Mouse (Mus musculus): Measurements from ENCODE around the gene Gabpb2. TPM values are rescaled to one million over a fixed set of nuclear protein-coding genes. Genes with fewer than 3 reads are reported as not detected.
A peak's percentile ranks its signal among the peaks of the same experiment; 100 is the strongest.
"Not testable (repeated sequence)": the region's sequence is repeated elsewhere in the genome, so short reads cannot be mapped to it uniquely, and the experiment has no call there.

Gabpb2 gene
- polyA plus RNA-seq, 1 experiment from 2014 or later: 4.7 TPM

DNA sequence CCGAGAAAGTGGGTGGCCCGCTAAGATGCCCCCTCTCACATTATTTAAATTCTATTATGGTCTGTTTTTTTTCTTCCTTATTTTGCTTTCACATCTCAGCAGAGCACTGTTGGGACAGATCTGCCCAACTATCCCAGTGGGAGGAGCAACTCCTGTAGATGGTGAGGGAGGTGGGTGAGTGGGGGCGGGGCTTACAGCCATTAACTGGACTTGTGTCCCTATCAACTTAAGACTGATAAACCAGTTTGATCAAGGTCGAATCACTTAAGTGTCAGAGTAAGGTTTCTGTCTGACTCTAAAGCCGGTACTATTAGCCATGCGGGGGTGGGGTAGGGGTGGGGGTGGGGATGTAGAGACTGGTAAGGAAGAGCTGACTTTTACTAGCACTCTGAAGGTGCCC lies 82.7 kb downstream of the Gabpb2 start:
- H3K4me3 ChIP-seq (ENCODE audit: low read depth, low read length): peak overlapping the region; percentile 28
- DNase-seq (ENCODE audit: low spot score) (peak; percentile 83), ATAC-seq (peak; percentile 19; the same call in 1 of the 2 replicates)
- no peaks in the 10 kb centered on the region for H3K9me3 ChIP-seq (ENCODE audit: low read length)
- 0 out of 2 replicates have a peak overlapping the region, but pooled peaks have one; percentile 20 for H3K27ac ChIP-seq (ENCODE audit: low read length)
- H3K9ac ChIP-seq (replicated peaks; ENCODE audit: low read depth): no peak overlapping the region
- H3K36me3 ChIP-seq (ENCODE audit: insufficient read depth, low read length): no peaks in the 10 kb centered on the region
- no peaks in the 10 kb centered on the region for H3K27me3 ChIP-seq (replicated peaks; ENCODE audit: insufficient read depth, low read length)
- TF ChIP-seq EP300 (IDR thresholded peaks at IDR 0.05) (no peak), CTCF (IDR thresholded peaks at IDR 0.05) (no peak)
- peak overlapping the region; percentile 50 for H3K4me2 ChIP-seq (replicated peaks; ENCODE audit: low read depth, low read length)
- 17% methylated on average over 6 of the region's 6 CpGs for WGBS
- peaks cover 7% of the 10 kb centered on the region; the same call in 1 of the 2 replicates for H3K4me1 ChIP-seq (ENCODE audit: insufficient read depth, low read depth, low read length)

DNA sequence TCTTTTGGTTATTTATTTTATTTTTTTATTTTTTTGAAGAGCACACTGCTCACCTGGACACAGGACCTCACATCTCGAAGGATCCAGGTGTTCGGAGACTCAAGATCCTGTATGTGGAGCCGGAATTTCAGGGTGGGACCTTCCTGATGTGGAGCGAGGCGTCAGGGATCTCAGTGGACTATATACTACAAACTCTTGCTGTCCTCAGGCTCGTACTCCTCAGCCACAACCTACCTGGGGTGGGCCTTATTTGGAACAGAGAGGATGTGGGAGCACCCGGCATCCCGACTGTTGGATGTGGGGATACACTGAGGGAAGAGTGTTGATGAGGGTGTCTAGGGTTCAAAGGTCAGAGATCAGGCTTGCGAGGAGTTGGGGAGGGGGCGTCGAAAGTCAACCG lies 83.6 kb downstream of the Gabpb2 start:
- H3K9me3 ChIP-seq (ENCODE audit: low read length); H3K4me2 ChIP-seq (replicated peaks; ENCODE audit: low read depth, low read length); H3K9ac ChIP-seq (replicated peaks; ENCODE audit: low read depth); DNase-seq (ENCODE audit: low spot score); H3K36me3 ChIP-seq (ENCODE audit: insufficient read depth, low read length); H3K27ac ChIP-seq (ENCODE audit: low read length); H3K4me1 ChIP-seq (ENCODE audit: insufficient read depth, low read depth, low read length); H3K27me3 ChIP-seq (replicated peaks; ENCODE audit: insufficient read depth, low read length): not testable (repeated sequence)
- peak; percentile 45 for ATAC-seq
- H3K4me3 ChIP-seq (ENCODE audit: low read depth, low read length): peak overlapping the region; percentile 60; the same call in 1 of the 2 replicates
- no CpG with 5 or more reads among the region's 12 CpGs for WGBS

DNA sequence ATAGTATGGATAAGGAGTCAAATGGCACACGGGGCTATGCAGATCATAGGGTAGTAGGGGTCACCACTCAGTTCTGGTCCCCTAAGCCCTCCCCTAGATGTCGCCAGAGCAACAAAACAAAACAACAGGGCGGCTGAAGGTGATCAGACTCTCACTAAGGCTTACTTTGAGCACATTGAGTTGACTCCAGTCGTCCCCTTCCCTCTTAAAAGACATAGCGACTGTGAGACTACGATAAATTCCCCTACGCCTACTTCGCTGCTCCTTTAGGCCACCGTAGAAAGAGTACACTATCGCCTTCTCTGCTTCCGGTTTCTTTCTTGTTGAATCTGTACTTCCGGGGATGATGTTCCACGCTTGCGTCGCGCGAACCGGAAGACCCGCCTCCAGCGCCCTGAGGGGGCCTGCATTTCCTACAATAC lies 84.0 kb downstream of the Gabpb2 start, which contains the start of the genes Scnm1 and Lysmd1:
Scnm1 (minus strand) TSS at position 332 of the 422 bp plus-strand sequence.
Lysmd1 (plus strand) TSS at position 409 of the 422 bp plus-strand sequence.
- Histone ChIP-seq H3K27me3 (replicated peaks; ENCODE audit: insufficient read depth, low read length) (no peaks in the 10 kb centered on the region), H3K4me1 (ENCODE audit: insufficient read depth, low read depth, low read length) (peaks cover 7% of the 10 kb centered on the region; the same call in 1 of the 2 replicates), H3K27ac (ENCODE audit: low read length) (peak within 1 kb of the TSS; percentile 74), H3K4me2 (replicated peaks; ENCODE audit: low read depth, low read length) (peak within 1 kb of the TSS; percentile 85), H3K36me3 (ENCODE audit: insufficient read depth, low read length) (0 out of 2 replicates have a peak, but pooled peaks cover 6% of the 10 kb centered on the region), H3K4me3 (ENCODE audit: low read depth, low read length) (peak within 1 kb of the TSS; percentile 60), H3K9me3 (ENCODE audit: low read length) (no peaks in the 10 kb centered on the region), H3K9ac (replicated peaks; ENCODE audit: low read depth) (peak within 1 kb of the TSS; percentile 71)
- DNase-seq (ENCODE audit: low spot score): peak; percentile 98
- ATAC-seq: peak; percentile 96
- WGBS: 0% methylated on average over 20 of the region's 20 CpGs
- TF ChIP-seq EP300 (IDR thresholded peaks at IDR 0.05) (peak; percentile 60; the same call in 1 of the 2 replicates), CTCF (IDR thresholded peaks at IDR 0.05) (peak; percentile 21; the same call in 1 of the 2 replicates)

DNA sequence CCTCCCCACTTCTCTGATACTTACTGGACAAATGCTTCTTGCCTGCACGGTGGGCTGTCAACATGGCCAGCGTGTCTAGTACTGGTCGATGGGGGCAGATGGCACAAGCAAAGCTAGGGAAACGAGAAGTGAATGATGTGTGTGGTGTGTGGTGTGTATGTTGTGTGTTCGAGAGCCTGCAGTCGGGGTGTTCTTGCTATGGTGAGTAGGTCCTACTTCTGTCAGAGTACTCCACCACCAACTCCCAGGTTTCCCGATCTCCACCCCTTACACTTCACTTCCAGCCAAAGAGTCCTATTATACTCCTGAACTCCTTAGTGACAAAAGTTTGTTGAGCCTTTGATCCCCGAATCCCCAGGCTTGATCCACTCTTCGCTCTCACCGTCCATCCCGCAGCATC lies 84.5 kb downstream of the Gabpb2 start:
- TF ChIP-seq CTCF (IDR thresholded peaks at IDR 0.05): no peak
- 49% methylated on average over 11 of the region's 11 CpGs for WGBS
- H3K4me3 ChIP-seq (ENCODE audit: low read depth, low read length): peak overlapping the region; percentile 60
- no peak for DNase-seq (ENCODE audit: low spot score)
- peak overlapping the region; percentile 74; the same call in 1 of the 2 replicates for H3K27ac ChIP-seq (ENCODE audit: low read length)
- H3K36me3 ChIP-seq (ENCODE audit: insufficient read depth, low read length): 0 out of 2 replicates have a peak, but pooled peaks cover 6% of the 10 kb centered on the region
- no peak; the same call in 1 of the 2 replicates for ATAC-seq
- no peaks in the 10 kb centered on the region for H3K9me3 ChIP-seq (ENCODE audit: low read length)
- peak overlapping the region; percentile 71 for H3K9ac ChIP-seq (replicated peaks; ENCODE audit: low read depth)
- H3K27me3 ChIP-seq (replicated peaks; ENCODE audit: insufficient read depth, low read length): no peaks in the 10 kb centered on the region
- peaks cover 7% of the 10 kb centered on the region; the same call in 1 of the 2 replicates for H3K4me1 ChIP-seq (ENCODE audit: insufficient read depth, low read depth, low read length)
- peak overlapping the region; percentile 85 for H3K4me2 ChIP-seq (replicated peaks; ENCODE audit: low read depth, low read length)

DNA sequence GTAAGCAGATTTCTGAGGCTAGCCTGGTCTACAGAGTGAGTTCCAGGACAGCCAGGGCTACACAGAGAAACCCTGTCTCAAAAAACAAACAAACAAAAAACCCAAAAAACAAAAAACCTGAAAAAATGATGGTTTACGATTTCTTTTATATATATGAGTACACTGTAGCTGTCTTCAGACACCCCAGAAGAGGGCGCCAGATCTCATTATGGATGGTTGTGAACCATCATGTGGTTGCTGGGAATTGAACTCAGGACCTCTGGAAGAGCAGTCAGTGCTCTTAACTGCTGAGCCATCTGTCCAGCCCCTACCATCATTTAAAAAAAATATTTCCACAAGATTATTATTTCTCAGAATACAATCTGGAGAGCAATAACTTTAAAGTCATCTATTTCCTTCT lies 85.3 kb downstream of the Gabpb2 start:
- H3K9ac ChIP-seq (replicated peaks; ENCODE audit: low read depth); H3K4me3 ChIP-seq (ENCODE audit: low read depth, low read length); DNase-seq (ENCODE audit: low spot score); H3K36me3 ChIP-seq (ENCODE audit: insufficient read depth, low read length); H3K4me1 ChIP-seq (ENCODE audit: insufficient read depth, low read depth, low read length); H3K27ac ChIP-seq (ENCODE audit: low read length); ATAC-seq; H3K27me3 ChIP-seq (replicated peaks; ENCODE audit: insufficient read depth, low read length); H3K9me3 ChIP-seq (ENCODE audit: low read length); H3K4me2 ChIP-seq (replicated peaks; ENCODE audit: low read depth, low read length): not testable (repeated sequence)
- 83% methylated on average over 2 of the region's 2 CpGs for WGBS
- TF ChIP-seq CTCF (IDR thresholded peaks at IDR 0.05) (peak; percentile 38; the same call in 1 of the 2 replicates), EP300 (IDR thresholded peaks at IDR 0.05) (0 out of 2 replicates have a peak, but pooled peaks have one; percentile 10)

Small RNAs within 50 kb of the gene (microRNA-seq; reads per million reads assigned to microRNA genes)
- not detected for gene Mir8099-1

Other genes with a start within 250 kb of the Gabpb2 start
- 13.6 and 15.6 TPM in 2 replicates for gene Pi4kb, start 243.2 kb downstream of the Gabpb2 start, polyA plus RNA-seq (2015; fragmentation: Nextera tagmentation; extraction: Ambion mirVana)
- 9.9 and 10.1 TPM in 2 replicates for gene Zfp687, start 202.5 kb downstream of the Gabpb2 start, polyA plus RNA-seq (2015; fragmentation: Nextera tagmentation; extraction: Ambion mirVana)
- gene Psmd4, start 175.3 kb downstream of the Gabpb2 start, polyA plus RNA-seq (2015; fragmentation: Nextera tagmentation; extraction: Ambion mirVana): 170 and 185 TPM in 2 replicates
- gene Pip5k1a, start 111.0 kb downstream of the Gabpb2 start, polyA plus RNA-seq (2015; fragmentation: Nextera tagmentation; extraction: Ambion mirVana): 18.1 and 18.6 TPM in 2 replicates
- gene Vps72, start 106.9 kb downstream of the Gabpb2 start, polyA plus RNA-seq (2015; fragmentation: Nextera tagmentation; extraction: Ambion mirVana): 82.9 and 84.0 TPM in 2 replicates
- 2.0 and 2.9 TPM in 2 replicates for gene Tmod4, start 93.4 kb downstream of the Gabpb2 start, polyA plus RNA-seq (2015; fragmentation: Nextera tagmentation; extraction: Ambion mirVana)
- gene Scnm1, start 83.9 kb downstream of the Gabpb2 start, polyA plus RNA-seq (2015; fragmentation: Nextera tagmentation; extraction: Ambion mirVana): 51.8 and 54.1 TPM in 2 replicates
- gene Lysmd1, start 83.8 kb downstream of the Gabpb2 start, polyA plus RNA-seq (2015; fragmentation: Nextera tagmentation; extraction: Ambion mirVana): 13.3 and 14.0 TPM in 2 replicates
- 9.0 and 9.7 TPM in 2 replicates for gene Tnfaip8l2, start 75.6 kb downstream of the Gabpb2 start, polyA plus RNA-seq (2015; fragmentation: Nextera tagmentation; extraction: Ambion mirVana)
- 1.3 and 1.8 TPM in 2 replicates for gene Sema6c, start 57.5 kb downstream of the Gabpb2 start, polyA plus RNA-seq (2015; fragmentation: Nextera tagmentation; extraction: Ambion mirVana)
- gene Cdc42se1, start 10.8 kb upstream of the Gabpb2 start, polyA plus RNA-seq (2015; fragmentation: Nextera tagmentation; extraction: Ambion mirVana): 104 and 120 TPM in 2 replicates
- 5.9 and 6.5 TPM in 2 replicates for gene Mllt11, start 14.3 kb upstream of the Gabpb2 start, polyA plus RNA-seq (2015; fragmentation: Nextera tagmentation; extraction: Ambion mirVana)
- 1.5 and 1.6 TPM in 2 replicates for gene Gm128, start 23.7 kb upstream of the Gabpb2 start, polyA plus RNA-seq (2015; fragmentation: Nextera tagmentation; extraction: Ambion mirVana)
- gene Bnipl, start 33.3 kb upstream of the Gabpb2 start, polyA plus RNA-seq (2015; fragmentation: Nextera tagmentation; extraction: Ambion mirVana): 2.5 and 2.8 TPM in 2 replicates
- gene Mindy1, start 63.4 kb upstream of the Gabpb2 start, polyA plus RNA-seq (2015; fragmentation: Nextera tagmentation; extraction: Ambion mirVana): 65.8 and 68.0 TPM in 2 replicates
- 11.6 and 14.5 TPM in 2 replicates for gene Prune1, start 64.2 kb upstream of the Gabpb2 start, polyA plus RNA-seq (2015; fragmentation: Nextera tagmentation; extraction: Ambion mirVana)
- 1.4 and 1.6 TPM in 2 replicates for gene Anxa9, start 89.3 kb upstream of the Gabpb2 start, polyA plus RNA-seq (2015; fragmentation: Nextera tagmentation; extraction: Ambion mirVana)
- 291 and 299 TPM in 2 replicates for gene Cers2, start 96.9 kb upstream of the Gabpb2 start, polyA plus RNA-seq (2015; fragmentation: Nextera tagmentation; extraction: Ambion mirVana)
- 11.5 and 13.2 TPM in 2 replicates for gene Setdb1, start 139.3 kb upstream of the Gabpb2 start, polyA plus RNA-seq (2015; fragmentation: Nextera tagmentation; extraction: Ambion mirVana)
- gene 4930558C23Rik, start 184.9 kb upstream of the Gabpb2 start, polyA plus RNA-seq (2015; fragmentation: Nextera tagmentation; extraction: Ambion mirVana): 0.23 and 0.45 TPM in 2 replicates
- gene Arnt, start 216.5 kb upstream of the Gabpb2 start, polyA plus RNA-seq (2015; fragmentation: Nextera tagmentation; extraction: Ambion mirVana): 22.7 and 27.0 TPM in 2 replicates

Data from lung, postnatal 0 days (tissue).